Mouse (Mus musculus) hindbrain, postnatal 0 days (tissue): ENCODE measurements around the gene Slc2a9. TPM values are rescaled to one million over a fixed set of nuclear protein-coding genes. Genes with fewer than 3 reads are reported as not detected.
A peak's percentile ranks its signal among the peaks of the same experiment; 100 is the strongest.

Source experiments
- ATAC-seq: fragments of 200-750 bp; cut with Nextera tagmentation; 2 replicates; pipeline ENCODE4 v1.8.0; 2017; ENCODE audit warnings: mild to moderate bottlenecking, moderate TSS enrichment, moderate library complexity
- DNase-seq: peaks from one replicate; pipeline ENCODE4 v3.0.0-alpha.2; 2015; ENCODE audit warnings: low spot score
- H3K27ac ChIP-seq: fragments of 300-500 bp; sonication (generic); 2 replicates; pipeline ENCODE4 v1.5.1; 2014; ENCODE audit warnings: mild to moderate bottlenecking
- H3K27me3 ChIP-seq: fragments of 300-500 bp; sonication (generic); 2 replicates; pipeline ENCODE4 v1.6.1; 2014; ENCODE audit warnings: low read length, mixed read lengths; ENCODE audit not compliant: insufficient read depth
- H3K36me3 ChIP-seq: fragments of 300-500 bp; sonication (generic); 2 replicates; pipeline ENCODE4 v1.6.1; 2014; ENCODE audit warnings: low read length, mixed read lengths; ENCODE audit not compliant: insufficient read depth
- H3K4me1 ChIP-seq: fragments of 300-500 bp; sonication (generic); 2 replicates; pipeline ENCODE4 v1.6.1; 2014; ENCODE audit warnings: antibody characterized with exemption, low read length, mixed read lengths; ENCODE audit not compliant: insufficient read depth
- H3K4me2 ChIP-seq: fragments of 300-500 bp; sonication (generic); 2 replicates; pipeline ENCODE4 v1.6.1; 2014; ENCODE audit warnings: low read depth, mild to moderate bottlenecking, low read length, moderate library complexity, mixed read lengths
- H3K4me3 ChIP-seq: fragments of 300-500 bp; sonication (generic); 2 replicates; pipeline ENCODE4 v1.5.1; 2014; ENCODE audit warnings: low read length
- H3K9ac ChIP-seq: fragments of 300-500 bp; sonication (generic); replicated peaks from 2 replicates; pipeline ENCODE4 v1.6.1; 2014; ENCODE audit warnings: mild to moderate bottlenecking, low read length, moderate library complexity, mixed read lengths
- H3K9me3 ChIP-seq: fragments of 300-500 bp; sonication (generic); 2 replicates; pipeline ENCODE4 v1.6.1; 2016; ENCODE audit warnings: low read length, mixed read lengths
- CTCF ChIP-seq: IDR thresholded peaks from 2 replicates; pipeline ENCODE4 v1.5.1; 2016; ENCODE audit warnings: antibody characterized with exemption, control low read depth, low read depth
- WGBS: fragments of 180-500 bp; shearing (Covaris S2); extraction: QIAGEN DNeasy Blood & Tissue Kit; methylation state at CpG from one replicate; pipeline ENCODE4 v1.1.7; 2014; 5-methylcytosine and 5-hydroxymethylcytosine counted together
- polyA plus RNA-seq: library from polyadenylated mRNA; unstranded; fragments of >200 nt; fragmentation: Nextera tagmentation; extraction: Ambion mirVana; gene quantifications from 2 replicates; pipeline ENCODE4 v1.2.1, GENCODE M21; 2015
- total RNA-seq: library from RNA; depleted of rRNA; stranded (reverse); fragments of >200 nt; gene quantifications from 2 replicates; pipeline ENCODE4 v1.2.3, GENCODE M21; 2014; rRNA removed

Slc2a9 gene
- total RNA-seq (0.86 and 1.7 TPM in 2 replicates), polyA plus RNA-seq (0.52 and 1.0 TPM in 2 replicates)

- Histone ChIP-seq H3K9me3 (no peaks in the 10 kb centered on the region), H3K27me3 (no peaks in the 10 kb centered on the region), H3K4me3 (no peak within 1 kb of the TSS), H3K9ac (no peak within 1 kb of the TSS), H3K27ac (no peak within 1 kb of the TSS), H3K4me1 (no peaks in the 10 kb centered on the region), H3K36me3 (no peaks in the 10 kb centered on the region), H3K4me2 (no peak within 1 kb of the TSS)
- ATAC-seq (no peak), DNase-seq (no peak)
- TF ChIP-seq CTCF, result no peak
- 92% methylated on average over 4 of the region's 4 CpGs for WGBS
Measured at GRCm38 (mm10) chr5:38502992-38503391, at the start of gene Slc2a9. TSS of gene Slc2a9 (minus strand) at chr5:38503143.

DNA sequence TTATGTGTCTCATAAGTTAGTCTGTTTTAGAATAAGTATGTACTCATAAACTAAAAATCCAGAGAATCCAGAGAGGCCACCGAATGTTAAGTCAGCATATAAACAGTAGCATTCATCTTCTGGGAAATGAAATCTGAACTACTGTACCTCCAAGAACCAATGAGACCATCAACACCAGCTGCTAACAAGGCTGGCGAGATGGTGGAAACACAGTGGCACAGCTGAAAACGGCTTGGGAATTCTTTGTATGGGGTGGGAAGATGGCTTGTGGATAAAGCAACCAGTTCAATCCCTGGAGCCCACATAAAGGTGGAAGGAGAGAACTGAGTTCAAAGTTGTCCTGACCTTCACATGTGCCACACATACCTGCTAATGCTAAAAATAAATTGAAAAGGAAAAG lies 49.7 kb upstream of the Slc2a9 start:
- TF ChIP-seq CTCF, result no peak
- no peak for ATAC-seq
- Histone ChIP-seq H3K9ac (no peak overlapping the region), H3K9me3 (no peaks in the 10 kb centered on the region), H3K4me2 (no peak overlapping the region), H3K27me3 (no peaks in the 10 kb centered on the region), H3K27ac (no peak overlapping the region), H3K4me3 (no peak overlapping the region), H3K4me1 (peaks cover 7% of the 10 kb centered on the region; the same call in 1 of the 2 replicates), H3K36me3 (peaks cover 54% of the 10 kb centered on the region)
- WGBS, result 85% methylated on average over 3 of the region's 3 CpGs
- no peak for DNase-seq

- WGBS, result 92% methylated on average over 1 of the region's 1 CpGs
- ATAC-seq, result no peak
- H3K36me3 ChIP-seq, result peaks cover 69% of the 10 kb centered on the region
Measured at GRCm38 (mm10) chr5:38550221-38550768, 47.4 kb upstream of the Slc2a9 start.

GRCm38 (mm10) chr5:38549461-38549909 lies 46.5 kb upstream of the Slc2a9 start:
- peak; percentile 17; the same call in 1 of the 2 replicates for ATAC-seq
- Histone ChIP-seq H3K4me1 (peaks cover 7% of the 10 kb centered on the region; the same call in 1 of the 2 replicates), H3K4me3 (no peak overlapping the region), H3K27me3 (no peaks in the 10 kb centered on the region), H3K36me3 (peaks cover 72% of the 10 kb centered on the region), H3K4me2 (no peak overlapping the region), H3K27ac (peak overlapping the region; percentile 45; the same call in 1 of the 2 replicates), H3K9ac (no peak overlapping the region), H3K9me3 (no peaks in the 10 kb centered on the region)
- DNase-seq, result peak; percentile 15
- 65% methylated on average over 3 of the region's 3 CpGs for WGBS
- TF ChIP-seq CTCF, result no peak

More at GRCm38 (mm10) chr5:38550221-38550768, 47.4 kb upstream of the Slc2a9 start:
- Histone ChIP-seq H3K9me3 (no peaks in the 10 kb centered on the region), H3K9ac (no peak overlapping the region), H3K27me3 (no peaks in the 10 kb centered on the region), H3K4me3 (no peak overlapping the region), H3K27ac (peak overlapping the region; percentile 45; the same call in 1 of the 2 replicates), H3K4me2 (no peak overlapping the region), H3K4me1 (peaks cover 7% of the 10 kb centered on the region; the same call in 1 of the 2 replicates)
- no peak for DNase-seq
- TF ChIP-seq CTCF, result no peak

- H3K4me3 ChIP-seq, result no peak overlapping the region
- TF ChIP-seq CTCF, result no peak
- DNase-seq (no peak), ATAC-seq (no peak)
- 44% methylated on average over 6 of the region's 6 CpGs for WGBS
- no peaks in the 10 kb centered on the region for H3K27me3 ChIP-seq
- peaks cover 86% of the 10 kb centered on the region for H3K36me3 ChIP-seq
- H3K9ac ChIP-seq, result no peak overlapping the region
- H3K4me2 ChIP-seq, result no peak overlapping the region
- H3K4me1 ChIP-seq, result peaks cover 3% of the 10 kb centered on the region; the same call in 1 of the 2 replicates
- no peaks in the 10 kb centered on the region for H3K9me3 ChIP-seq
- no peak overlapping the region for H3K27ac ChIP-seq
Measured at GRCm38 (mm10) chr5:38547375-38547774, 44.4 kb upstream of the Slc2a9 start.

DNA sequence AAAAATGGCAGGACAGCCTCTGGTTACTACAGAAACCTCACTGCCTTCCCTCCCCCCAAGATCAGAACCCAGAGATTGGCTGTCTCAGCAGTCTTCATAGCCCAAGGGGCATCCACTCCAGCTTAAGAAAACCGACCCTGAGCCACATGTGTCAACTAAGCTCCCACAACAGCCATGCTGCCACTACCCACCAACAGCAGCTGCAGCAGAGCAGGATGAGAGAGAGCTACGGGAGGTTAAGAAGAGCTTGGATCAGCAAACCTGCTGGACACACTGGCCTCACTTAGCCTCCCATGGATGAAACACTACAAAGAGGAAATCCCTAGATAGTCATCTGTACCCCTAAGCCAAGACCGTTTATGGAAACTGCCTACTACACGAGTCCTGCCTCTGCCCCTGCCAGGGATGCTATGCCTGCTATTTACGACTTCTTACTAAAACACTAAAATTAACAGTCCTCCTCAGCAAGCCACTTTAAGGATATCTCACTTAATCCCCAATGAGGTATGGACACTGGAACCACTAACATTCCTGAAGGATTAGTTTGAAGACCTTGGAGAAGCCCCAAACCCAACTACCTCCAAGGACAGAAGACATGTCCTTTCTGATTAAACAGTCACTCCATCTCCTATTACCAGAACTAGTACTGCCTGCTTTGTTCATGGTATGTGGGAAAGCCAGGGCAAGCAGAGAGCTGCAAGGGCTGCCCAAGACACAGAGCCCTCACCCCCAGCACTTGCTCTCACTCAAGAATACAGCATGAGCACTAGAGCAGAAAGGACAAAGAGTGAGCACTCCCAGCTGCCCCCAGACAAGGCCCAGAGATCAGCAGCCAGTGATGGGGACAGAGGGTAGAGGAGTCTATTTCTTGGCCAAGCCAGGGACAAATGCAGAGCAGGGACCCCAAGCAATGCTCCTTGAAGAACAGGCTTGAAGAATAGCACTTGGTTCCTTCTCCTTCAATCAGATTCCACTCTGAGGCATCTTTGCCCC lies 41.8 kb upstream of the Slc2a9 start:
- no peak overlapping the region for H3K4me3 ChIP-seq
- H3K9me3 ChIP-seq, result no peaks in the 10 kb centered on the region
- no peak for DNase-seq
- no peak for TF ChIP-seq CTCF
- H3K9ac ChIP-seq, result no peak overlapping the region
- H3K27ac ChIP-seq, result no peak overlapping the region; the same call in 1 of the 2 replicates
- H3K36me3 ChIP-seq, result peaks cover 90% of the 10 kb centered on the region
- peaks cover 1% of the 10 kb centered on the region; the same call in 1 of the 2 replicates for H3K4me1 ChIP-seq
- no peak overlapping the region for H3K4me2 ChIP-seq
- 65% methylated on average over 5 of the region's 5 CpGs for WGBS
- ATAC-seq, result no peak
- H3K27me3 ChIP-seq, result no peaks in the 10 kb centered on the region
